Mouse (Mus musculus) urinary bladder, postnatal 25 days (tissue): ENCODE measurements around the gene Gm10277.
A peak's percentile ranks its signal among the peaks of the same experiment; 100 is the strongest.

Experiments used
- DNase-seq: peaks from one replicate; pipeline ENCODE4 v3.0.0; 2022; ENCODE audit warnings: low spot score

The Gm10277 gene

GRCm38 (mm10) chr11:77800491-77800868, 12.9 kb upstream of the Gm10277 start:
- DNase-seq = no peak

DNA sequence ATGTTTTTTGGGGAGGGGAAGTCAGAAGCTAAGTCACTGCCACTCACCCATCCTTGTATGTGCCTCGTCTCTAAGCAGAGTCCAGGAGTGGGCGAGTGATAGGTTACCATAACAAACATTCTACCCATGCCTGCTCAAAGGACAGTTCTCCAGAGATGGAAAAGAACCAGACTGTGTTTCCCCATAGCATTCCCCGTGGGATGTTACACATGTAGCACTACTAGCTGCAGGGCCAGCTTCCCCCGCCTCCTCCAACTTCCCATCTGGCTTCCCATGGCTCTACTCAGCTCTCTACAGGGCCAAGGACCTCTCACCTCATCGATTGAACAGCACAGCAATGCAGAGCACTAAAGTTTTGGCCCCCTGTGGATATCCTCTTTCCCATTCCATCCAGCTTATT, 7.7 kb upstream of the Gm10277 start:
- no peak for DNase-seq

GRCm38 (mm10) chr11:77793238-77793930, 5.8 kb upstream of the Gm10277 start:
- DNase-seq = peak; percentile 97

GRCm38 (mm10) chr11:77792566-77792909, 5.0 kb upstream of the Gm10277 start:
- no peak for DNase-seq

- peak; percentile 52 for DNase-seq
These were observed 4.4 kb upstream of the Gm10277 start for GRCm38 (mm10) chr11:77791752-77792565.

GRCm38 (mm10) chr11:77791241-77791727, 3.7 kb upstream of the Gm10277 start:
- no peak for DNase-seq

- no peak for DNase-seq
These were observed 2.7 kb upstream of the Gm10277 start for GRCm38 (mm10) chr11:77790286-77790685.

DNA sequence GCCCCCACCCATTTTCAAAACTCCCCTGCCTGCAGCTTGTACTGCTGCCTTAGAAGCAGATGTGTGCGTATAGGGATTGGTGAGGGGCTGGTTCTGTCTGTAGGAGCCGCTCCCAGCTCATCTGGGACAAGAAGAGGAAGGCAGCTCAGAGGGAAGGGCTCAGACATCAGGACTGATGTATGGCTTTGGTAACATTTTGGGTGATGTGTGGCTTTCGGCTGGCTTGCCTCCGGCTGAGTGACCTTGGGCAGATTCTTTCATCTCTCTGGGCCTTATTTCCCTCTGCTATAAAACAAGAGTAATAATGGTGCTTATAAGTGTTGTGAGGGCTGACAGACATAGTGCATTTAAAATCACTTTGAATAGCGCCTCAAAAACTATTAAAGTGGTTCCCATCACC, 2.0 kb upstream of the Gm10277 start:
- no peak for DNase-seq

DNA sequence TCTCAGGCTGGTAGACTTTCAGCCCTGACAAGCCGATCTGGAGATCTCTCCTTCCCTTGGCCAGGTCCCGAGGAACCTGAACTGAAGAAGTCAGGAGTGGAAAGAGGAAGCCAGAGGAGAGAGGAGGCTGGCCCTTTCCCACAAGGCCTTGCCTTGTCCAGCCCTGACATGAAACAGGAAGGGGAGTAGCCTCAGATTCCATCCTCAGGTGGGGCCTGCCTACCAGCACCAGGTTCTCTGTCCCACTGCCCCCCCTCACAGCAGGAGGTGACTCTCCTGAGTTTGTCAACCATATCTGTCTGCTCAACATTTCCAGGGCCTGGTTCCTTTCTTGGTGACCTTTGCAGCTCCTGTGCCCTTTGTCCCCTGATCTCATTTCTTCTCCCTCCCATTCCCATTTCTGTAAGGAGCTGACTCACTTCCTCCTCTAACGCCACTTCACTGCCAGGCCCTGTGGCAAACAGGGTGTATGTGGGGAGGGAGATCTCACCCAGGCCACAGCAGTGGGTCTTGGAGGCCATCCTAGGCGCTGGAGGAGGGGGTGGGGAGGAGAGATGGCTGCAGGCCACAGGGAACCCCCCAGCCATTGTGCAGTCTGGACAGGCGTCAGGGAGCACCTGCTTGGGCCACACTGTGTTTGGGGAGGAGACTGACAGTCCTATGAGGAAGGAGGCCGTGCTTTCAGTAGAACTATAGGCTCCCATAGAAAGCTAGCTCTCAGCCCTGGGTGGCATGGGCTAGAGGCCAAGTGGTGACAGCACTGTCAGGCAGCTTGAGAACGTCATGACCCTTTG, 1.6 kb downstream of the Gm10277 start:
- no peak for DNase-seq

DNA sequence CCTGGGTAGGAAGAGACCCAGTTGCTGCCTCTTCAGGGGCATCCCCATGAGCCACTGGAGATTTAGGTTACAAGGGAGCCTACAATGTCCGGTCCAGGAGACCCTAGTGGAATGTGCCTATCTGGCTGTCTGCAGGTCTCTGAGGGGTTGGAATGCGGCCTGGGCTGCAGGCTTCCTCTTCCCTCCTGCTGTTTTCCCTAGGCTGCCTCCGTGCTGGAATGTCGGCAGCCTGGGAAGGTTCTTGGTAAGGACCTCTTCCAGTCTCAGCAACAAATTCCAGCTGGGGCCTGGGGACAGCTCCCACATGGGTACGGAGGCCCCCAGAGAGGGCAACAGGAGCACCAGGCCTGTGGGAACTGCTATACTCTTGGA, 2.2 kb downstream of the Gm10277 start:
- DNase-seq = no peak

- no peak for DNase-seq
These were observed 2.7 kb downstream of the Gm10277 start for GRCm38 (mm10) chr11:77784894-77785293.

GRCm38 (mm10) chr11:77783747-77784646, 3.5 kb downstream of the Gm10277 start:
- DNase-seq = no peak

- DNase-seq = no peak
These were observed 4.3 kb downstream of the Gm10277 start for GRCm38 (mm10) chr11:77783211-77783746.

DNA sequence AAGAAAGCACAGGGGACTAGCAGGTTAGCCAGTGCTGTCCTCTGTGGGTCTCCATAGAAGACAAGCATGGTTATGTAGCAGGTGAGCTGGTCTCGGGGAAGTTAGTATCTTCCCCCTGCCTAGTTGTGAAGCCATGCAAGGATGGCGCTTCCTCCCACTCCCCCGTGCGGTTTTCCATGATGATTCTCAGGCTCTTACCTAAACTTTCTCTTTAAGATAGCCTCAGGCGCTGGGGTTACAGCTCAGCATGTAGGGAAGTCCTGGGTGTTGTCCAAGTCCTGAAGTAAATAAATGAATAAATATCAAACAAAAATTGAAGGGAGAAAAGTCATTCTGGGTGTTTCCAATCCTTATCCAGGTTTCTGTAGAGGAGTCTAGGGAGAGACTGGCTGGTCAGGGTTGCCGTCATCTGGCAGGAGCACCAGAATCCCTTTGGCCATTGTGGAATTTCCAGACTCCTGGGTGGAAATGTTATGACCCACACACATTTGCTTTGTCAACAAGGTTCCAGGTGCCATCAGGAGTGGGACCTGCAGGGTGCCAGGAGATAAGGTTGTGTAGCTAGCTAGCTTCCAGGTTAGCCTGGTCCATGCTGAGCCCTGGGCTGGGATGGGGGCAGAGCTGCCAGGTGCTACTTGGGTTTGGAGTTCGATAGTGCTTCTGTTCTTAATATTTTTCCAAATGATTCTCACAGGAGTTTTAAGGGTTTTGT, 5.3 kb downstream of the Gm10277 start:
- no peak for DNase-seq

- no peak for DNase-seq
These were observed 6.5 kb downstream of the Gm10277 start for GRCm38 (mm10) chr11:77781088-77781487.

DNA sequence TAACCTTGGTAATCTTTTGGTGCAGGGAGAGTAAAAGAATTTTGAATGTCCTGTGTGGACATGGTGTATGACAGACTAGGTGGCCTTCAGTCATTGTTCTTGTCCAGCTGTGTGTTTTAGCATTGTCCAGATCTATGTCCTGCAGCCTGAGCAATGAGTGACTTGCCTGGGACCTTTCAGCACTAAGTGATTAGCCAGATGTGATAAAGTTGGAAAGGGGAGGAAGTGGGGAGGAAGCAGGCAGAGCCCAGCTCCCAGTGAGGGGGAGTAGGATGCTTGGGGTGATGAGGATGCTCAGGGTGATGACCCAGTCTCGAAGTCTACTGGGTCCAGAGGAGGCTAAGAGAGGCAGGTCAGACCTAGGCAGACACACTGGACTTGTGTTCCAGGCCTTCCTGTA, 8.3 kb downstream of the Gm10277 start:
- DNase-seq = no peak

DNA sequence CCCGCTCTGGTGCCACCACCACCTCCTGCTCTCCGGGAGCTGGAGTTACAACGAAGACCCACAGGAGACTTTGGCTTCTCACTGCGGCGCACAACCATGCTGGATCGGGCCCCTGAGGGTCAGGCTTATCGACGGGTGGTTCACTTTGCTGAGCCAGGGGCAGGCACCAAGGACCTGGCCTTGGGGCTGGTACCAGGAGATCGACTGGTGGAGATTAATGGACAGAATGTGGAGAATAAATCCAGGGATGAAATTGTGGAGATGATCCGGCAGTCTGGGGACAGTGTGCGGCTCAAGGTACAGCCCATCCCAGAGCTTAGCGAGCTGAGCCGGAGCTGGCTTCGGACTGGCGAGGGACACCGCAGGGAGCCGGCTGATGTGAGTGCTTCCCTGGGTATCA, 9.6 kb downstream of the Gm10277 start:
- no peak for DNase-seq

GRCm38 (mm10) chr11:77777436-77777835, 10.1 kb downstream of the Gm10277 start:
- no peak for DNase-seq

DNA sequence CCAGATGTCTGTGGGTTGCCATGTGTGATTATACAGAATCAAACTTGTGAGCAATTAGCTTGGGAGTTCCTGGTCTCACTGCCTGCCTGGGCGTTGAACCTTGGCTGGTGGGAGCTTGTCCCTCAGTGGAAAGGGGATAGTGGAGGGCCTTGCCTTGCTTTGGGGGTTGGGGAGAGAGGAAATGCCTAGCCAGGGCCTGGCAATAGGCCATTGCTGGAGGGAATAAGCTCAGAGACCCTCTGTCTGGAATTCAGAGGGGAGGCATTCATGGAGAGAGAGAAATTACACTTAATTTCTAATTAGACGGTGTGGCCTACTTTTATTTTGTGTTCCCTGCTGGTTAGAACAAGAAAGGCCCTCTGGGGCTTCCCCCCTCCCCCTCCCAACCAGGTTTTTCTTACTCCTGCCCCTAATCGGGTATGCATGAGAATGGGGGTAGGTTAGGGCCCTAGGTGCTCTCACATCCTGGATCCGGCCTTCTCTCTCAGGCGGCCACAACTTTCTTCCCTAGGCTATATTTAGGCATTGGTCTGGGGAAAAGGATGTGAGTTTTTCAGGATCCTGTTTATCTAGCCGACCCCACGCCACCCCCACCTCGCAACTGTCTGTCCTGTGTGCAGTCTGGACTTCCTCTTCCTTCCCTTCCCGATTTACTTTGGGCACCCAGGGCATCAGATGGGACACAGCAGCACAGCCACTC, 11.7 kb downstream of the Gm10277 start:
- no peak for DNase-seq
